In genomic region chr19:56769024-56769423, GRCm38 (mm10) we compare ENCODE assay signal across 15 mouse cellular contexts. TPM values are rescaled to one million over a fixed set of nuclear protein-coding genes. Genes with fewer than 3 reads are reported as not detected.
"Had no signal": no experiment of that assay in that cellular context is flagged by ENCODE, and none has a peak within 500 bp of the region (broad histone marks: within the 10 kb centered on the region; RNA-seq: fewer than 3 reads in every experiment).

No protein-coding gene starts in this region.

- H3K4me1 ChIP-seq: kidney, embryonic 15.5 days; limb, embryonic 13.5 days; neural tube, embryonic 13.5 days had no signal

- H3K4me2 ChIP-seq: kidney, embryonic 15.5 days; limb, embryonic 13.5 days; midbrain, embryonic 12.5 days; neural tube, embryonic 13.5 days had no signal

- H3K4me3 ChIP-seq: kidney, embryonic 15.5 days; limb, embryonic 13.5 days; midbrain, embryonic 12.5 days; neural tube, embryonic 13.5 days had no signal

- H3K27ac ChIP-seq: kidney, embryonic 15.5 days; limb, embryonic 13.5 days; liver, embryonic 14.5 days; midbrain, embryonic 12.5 days; neural tube, embryonic 13.5 days; stomach, postnatal 0 days had no signal

- H3K36me3 ChIP-seq: kidney, embryonic 15.5 days; limb, embryonic 13.5 days; midbrain, embryonic 12.5 days; neural tube, embryonic 13.5 days had no signal

- ATAC-seq: midbrain, embryonic 16.5 days had no signal

- H3K27me3 ChIP-seq: neural tube, embryonic 13.5 days had no signal

- H3K9me3 ChIP-seq: kidney, embryonic 15.5 days; limb, embryonic 13.5 days; midbrain, embryonic 12.5 days; neural tube, embryonic 13.5 days had no signal

- H3K9ac ChIP-seq: kidney, embryonic 15.5 days; limb, embryonic 13.5 days; liver, embryonic 14.5 days; midbrain, embryonic 12.5 days; neural tube, embryonic 13.5 days had no signal

- DNase-seq: kidney, adult 11 months; kidney, postnatal 14 days; lung, adult 18-20 months; retina, postnatal 1 day; thymus, adult 18-20 months; thymus, postnatal 14 days had no signal

RNA-seq across cellular contexts. Expression of gene Adrb1, which starts 47.0 kb away (rescaled TPM):
- total RNA-seq: megakaryocyte-erythroid progenitor cell, adult 5-6 weeks had no signal

RNA-seq across cellular contexts. Expression of gene Tdrd1, which starts 57.0 kb away (rescaled TPM):
- total RNA-seq: liver, adult 2 months; megakaryocyte-erythroid progenitor cell, adult 5-6 weeks had no signal
- polyA plus RNA-seq: liver, adult 2 months had no signal
